Mouse (Mus musculus) midbrain, embryonic 14.5 days (tissue): Measurements from ENCODE around the gene Chdh. TPM values are rescaled to one million over a fixed set of nuclear protein-coding genes. Genes with fewer than 3 reads are reported as not detected.

Experiments
- microRNA-seq: library from miRNA; unstranded; fragments of <30 nt; microRNA quantifications from one replicate; pipeline ENCODE4, GENCODE M21; 2016
- polyA plus RNA-seq: library from polyadenylated mRNA; unstranded; fragments of >200 nt; fragmentation: Nextera tagmentation; extraction: Ambion mirVana; gene quantifications from 2 replicates; pipeline ENCODE4 v1.2.1, GENCODE M21; 2014

The Chdh gene
- polyA plus RNA-seq, 1 experiment from 2014 or later, result 0.21 TPM

Small RNA genes lying within 50 kb of the gene (microRNA-seq; reads per million reads assigned to microRNA genes)
- gene Mir6947, result 0.44 reads per million

Other genes with a start within 250 kb of the Chdh start
- gene Selenok, start 40.7 kb upstream of the Chdh start, polyA plus RNA-seq, result 356 and 457 TPM in 2 replicates
- 61.0 and 63.8 TPM in 2 replicates for gene Actr8, start 30.7 kb upstream of the Chdh start, polyA plus RNA-seq
- 1.1 and 1.3 TPM in 2 replicates for gene Il17rb, start 127 bp upstream of the Chdh start, polyA plus RNA-seq